Mouse (Mus musculus) kidney, postnatal 0 days (tissue): Measurements from ENCODE around the gene Rbpjl. TPM values are rescaled to one million over a fixed set of nuclear protein-coding genes. Genes with fewer than 3 reads are reported as not detected.

Experiments used
- ATAC-seq: fragments of 200-750 bp; cut with Nextera tagmentation; replicated peaks from 2 replicates; pipeline ENCODE4 v1.8.0; 2017; ENCODE audit warnings: low read depth, moderate number of reproducible peaks, moderate TSS enrichment, moderate library complexity; ENCODE audit not compliant: low FRiP score
- DNase-seq: peaks from one replicate; pipeline ENCODE4 v3.0.0-alpha.2; 2016; ENCODE audit warnings: low spot score
- H3K27ac ChIP-seq: fragments of 300-500 bp; sonication (generic); 2 replicates; pipeline ENCODE4 v1.5.1; 2014; ENCODE audit warnings: mild to moderate bottlenecking
- H3K27me3 ChIP-seq: fragments of 300-500 bp; sonication (generic); 2 replicates; pipeline ENCODE4 v1.6.1; 2014; ENCODE audit warnings: low read length, mixed read lengths; ENCODE audit not compliant: insufficient read depth
- H3K36me3 ChIP-seq: fragments of 300-500 bp; sonication (generic); 2 replicates; pipeline ENCODE4 v1.6.1; 2014; ENCODE audit warnings: low read length, mixed read lengths; ENCODE audit not compliant: insufficient read depth
- H3K4me1 ChIP-seq: fragments of 300-500 bp; sonication (generic); replicated peaks from 2 replicates; pipeline ENCODE4 v1.6.1; 2014; ENCODE audit warnings: antibody characterized with exemption, low read length, mixed read lengths; ENCODE audit not compliant: insufficient read depth
- H3K4me2 ChIP-seq: fragments of 300-500 bp; sonication (generic); 2 replicates; pipeline ENCODE4 v1.6.1; 2014; ENCODE audit warnings: mild to moderate bottlenecking, low read length, moderate library complexity, mixed read lengths
- H3K4me3 ChIP-seq: fragments of 300-500 bp; sonication (generic); replicated peaks from 2 replicates; pipeline ENCODE4 v1.5.1; 2014; ENCODE audit warnings: low read depth, low read length
- H3K9ac ChIP-seq: fragments of 300-500 bp; sonication (generic); 2 replicates; pipeline ENCODE4 v1.6.1; 2014; ENCODE audit warnings: low read depth, low read length
- H3K9me3 ChIP-seq: fragments of 300-500 bp; sonication (generic); replicated peaks from 2 replicates; pipeline ENCODE4 v1.6.1; 2016; ENCODE audit warnings: low read length, inconsistent platforms, mixed read lengths
- CTCF ChIP-seq: IDR thresholded peaks from 2 replicates; pipeline ENCODE4 v1.5.1; 2016; ENCODE audit warnings: antibody characterized with exemption, low read depth, mild to moderate bottlenecking, moderate library complexity
- WGBS: fragments of 180-500 bp; shearing (Covaris S2); extraction: QIAGEN DNeasy Blood & Tissue Kit; methylation state at CpG from one replicate; pipeline ENCODE4 v1.1.7; 2014; 5-methylcytosine and 5-hydroxymethylcytosine counted together
- polyA plus RNA-seq: library from polyadenylated mRNA; unstranded; fragments of >200 nt; fragmentation: Nextera tagmentation; extraction: Ambion mirVana; gene quantifications from 2 replicates; pipeline ENCODE4 v1.2.1, GENCODE M21; 2015

The Rbpjl gene
- not detected in 2 replicates for polyA plus RNA-seq

DNA sequence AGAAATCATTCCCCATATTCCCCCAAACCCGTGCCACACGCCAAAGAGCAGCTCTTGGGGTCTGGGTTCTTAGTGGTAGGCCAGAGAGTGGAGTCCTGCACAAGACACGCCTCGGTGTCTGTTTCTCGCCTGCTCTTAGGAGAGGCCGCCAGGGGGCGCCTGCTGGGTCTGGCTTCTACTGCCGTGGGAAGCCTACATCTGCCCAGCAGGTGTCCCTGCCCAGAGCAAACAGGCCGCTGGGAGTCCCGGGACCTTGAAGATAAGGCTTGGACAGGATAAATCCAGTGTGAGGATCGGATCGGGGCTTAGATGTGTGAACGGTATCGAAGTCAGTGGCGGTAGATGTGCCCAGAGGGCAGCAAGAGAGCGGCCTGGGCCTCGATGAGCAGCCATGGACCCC lies at the start of gene Rbpjl:
Rbpjl (plus strand) TSS at position 236 of the 400 bp plus-strand sequence.
- peaks cover 63% of the 10 kb centered on the region for H3K27me3 ChIP-seq
- peak; percentile 95 for TF ChIP-seq CTCF
- peak; percentile 85 for DNase-seq
- H3K9ac ChIP-seq: no peak within 1 kb of the TSS
- ATAC-seq: 0 out of 2 replicates have a peak, but pooled peaks have one; percentile 44
- no peaks in the 10 kb centered on the region for H3K9me3 ChIP-seq
- H3K4me1 ChIP-seq: peaks cover 9% of the 10 kb centered on the region
- H3K4me2 ChIP-seq: no peak within 1 kb of the TSS; the same call in 1 of the 2 replicates
- H3K27ac ChIP-seq: no peak within 1 kb of the TSS
- H3K36me3 ChIP-seq: no peaks in the 10 kb centered on the region
- WGBS: 5% methylated on average over 17 of the region's 17 CpGs
- peak within 1 kb of the TSS; percentile 33; the same call in 1 of the 2 replicates for H3K4me3 ChIP-seq

DNA sequence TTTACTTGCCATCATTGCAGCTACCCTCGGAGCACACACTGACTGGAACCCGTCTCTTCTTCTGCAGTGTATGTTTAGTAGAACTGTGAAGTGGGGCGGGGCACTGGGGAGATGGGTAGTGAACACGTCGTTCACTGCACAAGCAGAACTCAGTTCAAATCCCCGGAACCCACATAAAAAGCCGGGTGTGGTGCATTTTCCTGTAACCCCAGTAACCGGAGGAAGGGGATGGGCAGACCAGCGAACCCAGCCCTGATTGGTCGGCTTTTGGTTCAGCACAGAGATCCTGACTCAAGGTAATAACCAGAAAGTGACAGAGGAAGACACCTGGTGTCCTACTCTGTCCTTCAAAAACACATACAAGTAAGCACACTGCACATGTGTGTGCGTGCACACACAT lies 49.6 kb upstream of the Rbpjl start:
- no peak for TF ChIP-seq CTCF
- H3K9me3 ChIP-seq: no peaks in the 10 kb centered on the region
- no peak overlapping the region for H3K4me3 ChIP-seq
- ATAC-seq (no peak), DNase-seq (no peak)
- WGBS: 86% methylated on average over 11 of the region's 11 CpGs
- H3K9ac ChIP-seq: no peak overlapping the region
- H3K4me1 ChIP-seq: no peaks in the 10 kb centered on the region
- no peaks in the 10 kb centered on the region for H3K27me3 ChIP-seq
- H3K36me3 ChIP-seq: no peaks in the 10 kb centered on the region
- H3K4me2 ChIP-seq: no peak overlapping the region
- H3K27ac ChIP-seq: no peak overlapping the region

DNA sequence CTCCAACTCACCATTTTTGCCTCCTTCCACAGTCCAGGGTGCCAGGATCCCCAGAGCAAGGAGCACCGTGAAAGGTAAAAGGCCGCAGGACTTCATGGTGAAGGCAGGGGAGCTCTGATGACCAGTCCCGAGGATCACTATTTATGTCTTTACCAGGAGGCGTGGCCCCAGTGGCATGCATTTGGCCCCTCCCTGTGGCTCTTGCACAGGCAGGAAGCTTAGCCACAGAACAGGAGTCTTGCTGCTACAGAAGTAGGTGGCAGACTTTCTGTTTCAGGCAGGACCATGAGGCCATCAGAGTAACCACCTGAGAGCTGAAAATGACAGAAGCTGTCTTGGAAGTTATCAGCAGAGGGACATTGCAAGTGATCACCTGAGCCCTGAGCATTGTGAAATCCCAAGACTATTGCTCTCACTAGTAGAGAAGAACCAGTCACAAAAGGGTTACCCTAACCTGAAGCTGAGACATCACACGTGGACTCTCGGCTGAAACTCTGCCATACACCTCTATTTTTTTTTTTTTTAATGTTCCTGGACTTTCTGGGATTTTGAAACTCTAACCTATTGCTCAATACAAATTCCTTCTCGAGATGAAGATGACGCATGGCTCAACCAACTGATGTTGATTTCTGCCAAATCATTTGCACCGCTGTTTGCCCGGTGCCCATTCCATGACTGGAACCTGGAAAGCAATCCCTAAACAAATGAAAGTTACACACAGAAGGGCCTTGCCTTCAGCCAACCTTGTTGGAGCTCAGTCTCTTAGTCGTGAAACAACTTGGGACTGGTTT lies 46.6 kb upstream of the Rbpjl start:
- Histone ChIP-seq H3K9ac (no peak overlapping the region), H3K4me3 (no peak overlapping the region), H3K36me3 (no peaks in the 10 kb centered on the region), H3K4me2 (no peak overlapping the region), H3K4me1 (no peaks in the 10 kb centered on the region), H3K27ac (no peak overlapping the region), H3K9me3 (no peaks in the 10 kb centered on the region), H3K27me3 (no peaks in the 10 kb centered on the region)
- no peak for TF ChIP-seq CTCF
- ATAC-seq (no peak), DNase-seq (no peak)
- 71% methylated on average over 11 of the region's 11 CpGs for WGBS

DNA sequence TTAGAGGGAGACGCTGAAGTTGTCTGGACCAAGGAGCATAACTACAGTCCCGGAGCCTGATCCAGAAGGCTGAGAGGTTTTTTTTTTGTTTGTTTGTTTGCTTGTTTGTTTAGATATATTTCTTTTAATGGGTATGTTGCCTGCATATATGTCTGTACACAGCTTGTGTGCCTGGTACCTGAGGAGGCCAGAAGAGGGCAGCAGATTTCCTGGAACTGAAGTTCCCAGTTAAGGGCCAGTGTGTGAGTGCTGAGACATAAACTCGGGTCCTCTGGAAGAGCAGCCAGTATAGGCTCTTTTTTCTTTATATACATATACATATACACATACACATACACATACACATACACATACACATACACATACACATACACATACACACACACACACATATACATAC lies 44.6 kb upstream of the Rbpjl start:
- no peaks in the 10 kb centered on the region for H3K4me1 ChIP-seq
- WGBS: 91% methylated on average over 3 of the region's 3 CpGs
- no peak overlapping the region for H3K9ac ChIP-seq
- no peak overlapping the region for H3K4me2 ChIP-seq
- ATAC-seq (no peak), DNase-seq (no peak)
- no peaks in the 10 kb centered on the region for H3K27me3 ChIP-seq
- no peaks in the 10 kb centered on the region for H3K9me3 ChIP-seq
- no peaks in the 10 kb centered on the region for H3K36me3 ChIP-seq
- no peak overlapping the region for H3K4me3 ChIP-seq
- no peak overlapping the region for H3K27ac ChIP-seq
- TF ChIP-seq CTCF: peak; percentile 53

DNA sequence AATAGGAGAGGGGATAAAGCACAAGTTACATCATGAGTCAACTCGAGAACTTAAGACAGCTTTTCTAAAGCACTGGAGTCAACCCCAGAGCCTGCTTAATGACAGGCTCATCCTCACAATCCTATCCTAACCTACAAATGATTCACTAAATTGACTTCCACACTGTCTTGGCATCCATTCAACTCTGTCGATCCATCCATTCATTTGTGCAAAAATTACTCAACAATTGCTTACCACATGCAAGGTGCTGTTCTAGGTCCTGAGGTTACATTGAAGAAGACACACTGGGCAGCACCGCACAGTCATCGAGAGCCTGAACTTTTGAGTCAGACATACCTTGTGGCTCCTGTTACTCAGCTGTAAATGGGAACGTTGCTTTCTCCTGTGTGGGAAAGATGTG lies 43.9 kb upstream of the Rbpjl start:
- Histone ChIP-seq H3K27ac (no peak overlapping the region), H3K4me1 (no peaks in the 10 kb centered on the region), H3K36me3 (no peaks in the 10 kb centered on the region), H3K4me2 (no peak overlapping the region), H3K27me3 (no peaks in the 10 kb centered on the region), H3K9me3 (no peaks in the 10 kb centered on the region), H3K4me3 (no peak overlapping the region), H3K9ac (no peak overlapping the region)
- DNase-seq (no peak), ATAC-seq (no peak)
- TF ChIP-seq CTCF: no peak
- WGBS: 82% methylated on average over 5 of the region's 5 CpGs

DNA sequence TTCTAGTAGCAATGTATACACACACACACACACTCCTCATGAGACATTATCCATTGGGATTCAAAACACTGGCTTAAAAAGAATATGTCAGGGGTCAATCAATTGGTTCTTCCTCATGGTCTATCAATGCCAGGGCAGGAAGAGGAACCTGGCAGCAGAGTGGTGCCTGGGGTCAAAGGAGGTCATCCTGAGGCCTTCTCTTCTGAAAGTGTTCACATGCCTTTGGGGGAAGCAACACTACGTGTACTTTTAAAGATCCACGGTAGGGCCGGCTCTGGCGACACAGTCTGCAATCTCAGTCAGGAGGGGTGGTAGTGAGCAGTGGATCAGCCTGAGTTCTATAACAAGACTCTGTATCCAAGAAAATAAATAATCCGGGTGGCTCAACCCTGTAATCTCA lies 43.3 kb upstream of the Rbpjl start:
- Histone ChIP-seq H3K27ac (no peak overlapping the region), H3K27me3 (no peaks in the 10 kb centered on the region), H3K4me2 (no peak overlapping the region), H3K36me3 (no peaks in the 10 kb centered on the region), H3K9me3 (no peaks in the 10 kb centered on the region), H3K4me1 (no peaks in the 10 kb centered on the region), H3K4me3 (no peak overlapping the region), H3K9ac (no peak overlapping the region)
- ATAC-seq: no peak
- DNase-seq: no peak
- 81% methylated on average over 5 of the region's 5 CpGs for WGBS
- no peak for TF ChIP-seq CTCF
